Mouse (Mus musculus): ENCODE data around the gene Prom2.

Gene Prom2

DNA sequence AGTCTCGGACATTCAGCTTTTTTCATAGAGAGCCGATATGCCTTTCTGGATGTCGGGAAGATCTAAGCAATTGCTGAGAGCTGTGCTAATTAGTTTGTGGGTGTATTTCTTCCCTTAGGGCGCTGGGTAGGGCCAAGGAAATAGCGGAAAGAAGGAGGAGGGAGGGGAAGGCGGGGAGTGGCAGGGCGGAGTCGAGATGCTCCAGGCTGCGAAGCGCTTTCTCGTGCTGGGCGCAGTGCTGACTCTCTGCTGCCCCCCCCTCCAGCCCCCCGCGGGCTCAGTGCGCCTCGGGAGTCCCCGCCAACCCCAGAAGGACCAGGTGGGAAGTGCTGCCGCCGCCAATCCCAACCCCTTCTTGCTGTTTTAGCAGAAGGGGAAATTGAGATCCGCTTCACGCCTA, 58.3 kb downstream of the Prom2 start:
- DNase-seq = no peak

- DNase-seq = no peak
Observed at GRCm38 (mm10) chr2:127482533-127482911, 58.7 kb downstream of the Prom2 start.

DNA sequence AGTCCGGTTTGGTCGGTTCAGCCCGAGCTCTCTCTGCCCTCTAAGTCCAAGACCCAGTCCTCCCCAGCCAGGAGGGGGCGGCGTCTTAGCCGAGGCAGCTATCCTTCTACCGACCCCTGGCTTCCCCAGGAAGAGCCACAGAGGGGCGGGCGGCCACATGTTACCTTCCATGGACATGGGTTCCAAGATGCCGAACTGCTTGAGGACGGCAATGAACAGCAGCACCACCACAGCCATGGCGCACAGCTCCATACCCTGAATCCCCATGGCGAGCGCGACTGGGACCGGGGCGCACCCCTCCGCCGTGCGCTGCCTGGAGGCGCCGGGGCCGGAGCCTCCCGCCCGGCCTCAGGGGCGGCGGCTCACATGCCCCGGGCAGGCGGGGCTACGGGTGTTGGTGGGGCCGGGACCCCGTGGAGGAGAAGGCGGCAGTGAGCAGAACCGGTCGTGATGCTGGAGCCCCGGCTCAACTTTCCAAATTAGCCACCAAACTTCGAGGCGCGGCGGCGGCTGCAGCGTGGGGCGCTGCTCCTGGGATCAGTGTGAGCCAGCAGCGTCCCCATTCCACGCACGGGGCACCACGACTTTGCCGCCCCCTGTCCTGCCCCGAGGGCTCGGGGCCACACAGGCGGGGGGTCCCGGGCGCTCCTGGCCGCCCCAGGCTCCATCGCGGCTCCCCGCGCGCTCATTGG, 59.3 kb downstream of the Prom2 start:
- no peak for DNase-seq

- DNase-seq = no peak
Observed at GRCm38 (mm10) chr2:127479763-127480162, 61.5 kb downstream of the Prom2 start.

GRCm38 (mm10) chr2:127479210-127479609, 62.1 kb downstream of the Prom2 start:
- no peak for DNase-seq

Measured in thymus, postnatal 4 days (tissue).